Mouse (Mus musculus) retina, adult 2 months (tissue): ENCODE data around the gene Nfasc.

ENCODE experiments used
- DNase-seq: peaks from one replicate; pipeline ENCODE4 v3.0.0-alpha.2; 2012; ENCODE audit warnings: low read depth, low spot score

The Nfasc gene

DNA sequence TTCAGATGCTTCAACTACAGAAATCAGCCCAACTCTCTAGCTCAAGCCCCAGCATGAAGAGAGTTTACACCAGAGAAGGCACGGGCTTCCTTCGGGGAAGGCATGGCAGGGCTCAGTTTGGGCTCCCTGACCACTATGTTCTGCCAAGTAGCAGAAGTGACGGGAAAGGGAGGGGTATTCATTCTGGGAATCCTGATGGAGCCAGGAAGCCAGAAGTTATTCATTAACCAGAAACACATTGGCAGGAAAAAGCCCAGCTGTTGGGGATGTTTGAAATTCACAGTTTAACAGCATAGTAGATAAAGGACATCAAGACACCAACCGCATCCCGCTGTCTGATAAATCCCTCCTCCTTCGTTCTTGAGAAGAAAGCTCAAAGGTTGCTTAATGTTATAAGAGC lies 93.6 kb downstream of the Nfasc start:
- DNase-seq: no peak

DNA sequence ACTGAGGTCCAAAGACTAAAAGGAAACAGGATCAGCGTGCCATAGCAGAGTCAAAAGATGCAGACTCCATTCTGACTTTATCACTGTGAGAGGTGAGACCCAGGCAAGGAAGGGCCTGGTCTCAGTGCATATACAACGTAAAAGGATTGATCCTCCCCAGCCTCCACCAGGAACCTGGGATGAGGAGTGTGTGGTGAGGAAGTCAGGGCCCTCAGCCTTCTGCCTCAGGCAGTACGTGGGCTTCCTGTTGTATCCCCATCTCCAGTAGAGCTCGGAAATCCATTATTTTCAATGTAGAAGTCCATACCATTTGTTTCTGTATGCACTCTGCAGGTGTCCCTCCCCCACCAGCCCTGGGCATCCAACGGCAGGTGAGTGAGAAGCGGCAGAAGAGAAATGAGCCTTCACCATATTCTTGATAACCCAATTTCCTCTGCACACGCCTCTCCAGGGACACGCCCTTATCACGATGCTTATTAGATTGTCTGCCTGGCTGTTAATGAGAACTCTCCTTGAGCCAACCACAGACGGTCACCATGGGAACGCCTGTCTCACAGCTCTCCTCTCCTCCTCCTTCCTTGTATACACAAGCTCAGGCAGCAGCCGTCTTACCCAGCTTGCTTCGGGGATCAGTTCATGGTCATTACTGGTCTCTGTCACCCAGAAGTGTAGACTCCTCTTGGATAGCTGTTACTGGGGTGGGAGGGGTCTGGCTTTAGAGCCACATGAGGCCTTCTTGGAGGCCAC lies 100.4 kb downstream of the Nfasc start:
- no peak for DNase-seq

DNA sequence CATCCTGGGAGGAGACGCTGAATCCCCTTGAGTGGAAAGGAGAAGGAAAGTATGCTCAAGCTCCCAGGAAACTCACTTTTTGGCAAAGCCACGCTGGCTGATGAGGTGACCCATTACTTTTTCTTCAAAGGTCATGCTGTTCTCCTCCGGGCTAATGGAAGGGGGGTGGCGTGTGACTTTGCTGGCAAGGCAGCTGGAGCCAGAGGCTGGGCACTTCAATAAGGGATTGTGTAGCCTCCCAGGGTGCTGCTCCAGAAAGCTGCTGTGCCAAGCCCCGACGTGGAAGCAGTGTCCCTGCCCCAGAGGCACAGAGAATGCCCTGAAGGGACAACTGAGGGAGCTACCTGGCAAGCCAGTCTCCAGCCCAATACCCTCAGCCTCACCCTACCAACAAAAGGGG lies 101.3 kb downstream of the Nfasc start:
- no peak for DNase-seq

DNA sequence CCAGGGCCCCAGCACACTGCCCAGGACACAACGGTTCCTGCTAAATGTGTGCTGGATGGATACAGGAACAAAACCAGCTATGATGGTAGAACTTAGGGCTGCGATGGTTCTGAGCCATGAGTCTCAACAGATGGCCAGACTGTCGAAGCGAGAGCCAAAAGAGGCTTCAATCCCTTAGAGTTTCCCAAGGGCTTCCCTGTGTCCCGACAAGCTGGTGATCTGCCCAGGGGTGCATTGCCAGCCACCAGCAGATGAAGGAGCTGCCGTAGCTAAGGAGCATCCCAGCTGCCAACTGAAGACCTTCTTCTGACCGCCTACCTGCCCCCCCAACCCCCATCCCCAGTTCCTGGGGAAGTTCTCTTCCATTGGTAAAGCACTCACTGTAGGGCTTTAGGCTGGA lies 104.3 kb downstream of the Nfasc start:
- no peak for DNase-seq

DNA sequence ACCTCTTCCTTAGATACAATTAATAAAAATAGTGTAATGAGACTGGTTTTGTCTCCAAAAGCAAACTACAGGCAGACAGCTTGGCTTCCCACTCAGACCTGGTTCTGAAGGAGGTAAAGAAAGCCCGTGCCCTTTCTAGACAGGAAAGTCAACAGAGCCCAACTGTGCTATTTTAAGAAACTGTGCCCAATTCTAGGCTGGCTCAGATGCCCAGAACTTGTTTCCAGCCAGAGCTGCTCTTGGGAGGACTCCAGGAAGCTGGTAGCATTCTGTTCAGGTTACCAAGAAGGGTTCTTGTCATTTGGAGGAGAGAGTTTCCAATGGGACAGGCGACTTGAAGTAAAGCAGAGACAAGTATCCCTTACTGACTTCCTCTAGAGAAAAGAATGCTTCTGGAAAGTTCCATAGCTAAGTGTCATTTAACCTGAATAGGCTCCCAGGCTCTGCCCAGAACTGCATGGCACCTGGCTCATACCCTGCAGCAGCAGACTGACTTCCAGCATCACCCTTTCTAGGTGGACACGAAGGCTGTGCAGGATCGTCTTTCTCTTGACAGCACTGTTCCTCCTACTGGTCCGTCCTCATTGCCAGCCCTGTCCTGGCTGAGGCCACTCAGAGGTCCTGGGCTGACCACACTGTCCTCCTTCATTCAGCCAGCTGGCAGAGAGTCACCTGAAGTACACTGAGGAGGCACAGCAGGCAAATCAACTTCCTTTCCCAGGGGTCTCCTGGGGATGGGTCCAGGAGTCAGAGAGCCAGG lies 111.8 kb downstream of the Nfasc start:
- DNase-seq: no peak

DNA sequence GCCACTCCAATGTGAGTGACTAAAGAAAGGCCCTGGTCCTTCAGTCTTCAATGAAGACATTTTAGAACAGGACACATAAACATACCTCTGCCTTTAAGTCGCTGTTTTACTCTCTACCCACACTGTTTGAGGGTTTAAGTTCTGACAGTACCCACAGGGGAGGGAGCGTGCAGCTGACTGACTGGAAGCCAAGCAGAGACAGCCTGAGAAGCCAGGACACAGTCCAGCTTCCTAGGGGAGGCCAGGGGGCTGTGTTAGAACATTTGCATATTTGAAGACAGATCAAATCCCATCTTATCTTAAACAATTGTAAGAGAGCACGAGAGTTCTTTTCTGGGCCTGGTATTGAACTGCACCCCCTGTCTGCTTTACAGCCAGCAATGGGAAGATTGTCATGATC lies 113.0 kb downstream of the Nfasc start:
- no peak for DNase-seq

DNA sequence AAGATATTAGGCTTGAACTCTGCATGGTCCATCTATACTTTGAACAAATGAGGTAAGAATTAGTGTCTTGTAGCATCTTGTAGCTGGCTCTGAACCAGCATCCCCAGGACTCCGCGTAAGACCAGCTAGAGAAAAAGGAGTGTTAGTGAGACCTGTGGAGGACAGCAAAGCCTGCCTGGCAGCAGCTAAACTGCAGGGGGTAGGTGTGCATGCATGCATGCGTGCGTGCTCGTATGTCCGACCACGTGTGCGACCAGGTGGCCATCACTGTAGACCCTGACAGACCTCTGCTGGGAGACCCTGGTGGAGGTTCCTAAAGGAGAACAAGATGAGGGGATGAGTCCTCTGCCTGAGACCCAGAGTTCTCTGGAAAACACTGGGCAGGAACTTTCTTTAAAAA lies 113.4 kb downstream of the Nfasc start:
- no peak for DNase-seq

DNA sequence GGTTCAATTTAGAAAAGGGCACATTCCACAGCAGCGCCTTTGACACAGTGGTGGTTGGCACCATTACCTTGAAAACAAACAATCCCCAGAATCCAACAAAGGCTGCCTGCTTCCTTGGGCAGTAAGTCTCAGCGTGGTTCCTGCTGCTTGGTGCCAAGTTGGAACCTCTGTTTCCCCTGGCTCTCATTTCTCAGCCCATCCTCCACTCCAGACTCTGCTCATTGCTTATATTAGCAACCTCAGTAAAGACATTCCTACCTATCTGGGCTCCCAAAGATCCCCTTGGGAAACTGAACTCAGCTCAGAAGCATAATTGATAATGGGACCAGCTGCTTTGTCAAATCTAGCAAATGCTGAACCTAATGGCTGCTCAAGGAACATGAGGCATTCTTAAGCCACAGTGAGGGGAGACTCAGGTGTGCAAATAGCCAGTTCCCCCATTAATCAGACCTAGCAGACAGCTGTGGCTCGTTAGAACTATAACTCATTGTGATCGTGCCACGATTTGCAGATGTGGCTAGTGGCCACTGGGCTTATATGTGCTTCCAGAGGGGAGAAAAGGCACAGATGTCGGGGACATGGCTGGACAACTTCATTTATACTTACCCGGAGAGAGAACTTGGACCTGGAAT lies 115.4 kb downstream of the Nfasc start:
- DNase-seq: no peak

DNA sequence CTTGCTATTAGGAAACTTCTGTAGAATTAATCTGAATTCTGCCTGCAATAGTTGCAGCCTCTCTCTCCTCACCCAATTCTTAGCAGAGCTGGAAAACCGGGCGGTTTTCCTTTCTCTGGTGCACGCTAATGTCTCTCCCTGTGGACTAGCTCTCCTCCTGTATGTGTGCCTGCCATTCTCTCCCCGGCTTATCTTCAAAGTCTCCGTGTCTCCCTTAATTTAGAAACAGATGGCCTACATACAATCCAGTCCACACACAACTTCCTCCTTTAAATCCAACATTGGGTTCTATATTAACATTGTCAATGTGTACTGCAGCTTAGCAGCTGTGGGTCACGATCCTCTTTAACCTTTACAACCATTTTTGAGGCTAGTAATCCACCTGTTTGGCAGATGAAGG lies 116.6 kb downstream of the Nfasc start:
- DNase-seq: no peak

DNA sequence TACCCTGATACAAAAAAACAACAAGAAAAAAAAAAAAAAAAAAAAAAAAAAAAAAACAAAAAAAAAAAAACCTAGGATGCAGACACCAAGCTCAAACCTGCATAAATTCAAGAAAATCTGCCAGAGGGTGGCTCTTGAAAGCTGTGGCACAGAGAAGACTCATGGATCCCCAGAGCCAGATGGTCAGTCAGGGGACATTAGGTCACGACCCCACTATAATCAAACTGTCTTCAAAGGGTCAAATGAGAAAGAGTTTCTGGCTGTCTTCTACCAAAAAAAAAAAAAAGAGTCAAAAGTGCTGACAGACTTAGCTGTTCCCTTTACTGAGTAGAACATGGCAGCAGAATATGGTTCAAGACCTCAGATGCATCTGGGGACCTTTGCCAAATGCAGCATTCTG lies 117.1 kb downstream of the Nfasc start:
- no peak for DNase-seq

DNA sequence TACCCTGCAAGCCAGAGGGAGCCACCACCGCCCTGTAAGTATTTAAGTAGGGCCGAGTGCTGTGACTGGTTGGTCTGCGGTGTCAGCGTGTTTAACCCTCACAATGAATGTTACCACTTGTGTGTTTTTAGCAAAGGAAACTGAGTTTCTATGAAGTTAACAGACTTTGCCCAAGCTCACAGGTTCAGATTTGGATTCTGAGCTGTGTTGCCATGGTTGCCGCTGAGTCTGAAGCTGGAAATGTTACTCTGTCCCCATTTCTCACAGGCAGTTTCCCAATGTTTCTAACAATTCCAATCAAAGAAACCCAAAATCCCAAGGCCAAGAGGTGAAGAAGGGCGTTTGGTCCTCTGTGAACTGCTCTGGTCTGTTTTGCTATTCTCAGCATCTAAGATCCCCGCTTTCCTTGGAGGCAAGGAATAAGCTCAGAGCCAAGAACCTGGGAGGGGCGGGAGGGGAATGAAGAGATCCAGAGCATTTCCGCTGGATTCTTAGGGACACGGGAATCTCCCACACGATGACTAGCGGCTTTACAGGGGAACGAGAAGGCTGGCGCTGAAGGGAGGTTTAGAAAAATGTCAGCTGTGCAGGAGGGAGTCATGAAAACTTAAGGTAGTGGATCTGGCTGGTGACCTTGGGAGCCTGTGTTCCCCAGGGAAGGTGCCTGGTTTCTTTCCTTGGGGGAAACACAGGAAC lies 117.8 kb downstream of the Nfasc start:
- no peak for DNase-seq

DNA sequence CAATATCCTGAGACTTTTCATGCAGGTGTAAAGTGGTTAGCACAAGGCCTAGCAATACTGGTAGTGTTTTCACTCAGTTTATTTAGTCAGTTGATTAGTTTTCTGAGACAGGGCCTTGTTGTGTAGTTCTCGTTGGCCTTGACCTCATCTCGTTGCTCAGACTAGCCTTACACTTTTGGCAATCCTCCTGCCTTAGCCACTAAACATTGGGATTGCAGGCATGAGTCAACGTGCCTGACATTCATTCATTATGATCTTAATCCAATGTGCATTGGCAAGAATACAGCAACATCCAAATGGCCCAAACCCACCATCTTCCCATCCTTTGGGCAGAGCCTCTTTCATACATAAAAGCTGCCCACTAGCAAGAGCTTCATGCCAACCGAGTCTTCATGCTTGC lies 129.5 kb downstream of the Nfasc start:
- DNase-seq: no peak

DNA sequence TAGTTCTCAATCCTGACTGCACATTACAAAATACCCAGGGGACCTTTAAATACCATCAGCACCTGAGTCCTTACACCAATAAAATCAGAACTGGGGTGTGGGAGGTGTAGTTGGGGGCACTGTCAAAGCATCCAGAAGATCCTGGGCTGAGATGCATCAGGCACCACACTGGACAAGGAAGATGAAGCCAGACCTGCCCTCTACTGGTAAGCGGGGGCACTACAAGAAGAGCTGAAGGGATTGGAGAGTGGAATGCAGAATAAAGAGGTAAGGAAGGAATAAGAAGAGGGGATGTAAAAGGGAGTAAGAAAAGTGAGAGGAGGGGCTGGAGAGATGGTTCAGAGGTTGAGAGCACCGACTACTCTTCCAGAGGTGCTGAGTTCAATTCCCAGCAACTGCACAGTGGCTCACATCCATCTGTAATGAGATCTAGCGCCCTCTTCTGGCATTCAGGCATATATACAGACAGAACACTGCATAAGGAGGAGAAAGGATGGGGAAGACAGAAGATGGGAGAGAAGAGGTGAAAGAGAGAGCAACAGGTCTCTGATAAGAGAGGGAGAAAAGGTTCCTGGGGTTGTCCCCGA lies 132.5 kb downstream of the Nfasc start:
- DNase-seq: peak; percentile 41

DNA sequence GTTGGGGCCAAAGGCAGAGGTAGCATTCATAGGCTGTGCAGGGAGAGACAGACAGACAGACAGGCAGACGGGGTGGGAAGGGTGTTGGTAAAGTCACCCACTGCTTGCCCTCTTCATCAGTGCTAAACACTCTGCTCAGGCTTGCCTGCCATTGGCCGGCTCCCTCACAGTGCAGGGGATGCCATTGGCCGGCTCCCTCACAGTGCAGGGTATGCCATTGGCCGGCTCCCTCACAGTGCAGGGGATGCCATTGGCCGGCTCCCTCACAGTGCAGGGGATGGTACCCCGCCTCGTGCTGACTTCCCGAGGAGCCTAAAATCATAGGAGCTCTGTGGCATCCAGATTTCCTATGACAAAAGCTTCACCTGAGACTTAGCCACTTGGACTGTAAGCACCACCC lies 139.4 kb downstream of the Nfasc start:
- DNase-seq: no peak

DNA sequence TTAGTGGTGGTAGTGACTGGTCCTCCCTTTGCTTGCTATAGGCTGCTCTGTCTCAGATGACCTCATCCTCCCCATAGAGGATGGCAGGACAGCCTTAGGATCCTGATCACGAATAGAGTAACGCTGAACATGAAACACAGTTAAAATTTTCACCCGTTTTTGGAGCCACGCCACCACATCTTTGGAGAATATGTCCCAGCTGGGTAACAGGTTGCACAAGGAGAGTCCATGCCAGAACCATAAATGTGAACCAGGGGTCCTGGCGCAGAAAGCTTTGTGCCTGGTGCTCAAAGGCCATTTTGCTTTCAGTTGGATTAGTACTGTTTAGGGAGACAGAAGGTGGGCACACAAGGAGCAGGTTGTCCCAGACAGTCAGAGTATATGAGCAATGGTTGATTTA lies 143.6 kb downstream of the Nfasc start:
- DNase-seq: no peak

DNA sequence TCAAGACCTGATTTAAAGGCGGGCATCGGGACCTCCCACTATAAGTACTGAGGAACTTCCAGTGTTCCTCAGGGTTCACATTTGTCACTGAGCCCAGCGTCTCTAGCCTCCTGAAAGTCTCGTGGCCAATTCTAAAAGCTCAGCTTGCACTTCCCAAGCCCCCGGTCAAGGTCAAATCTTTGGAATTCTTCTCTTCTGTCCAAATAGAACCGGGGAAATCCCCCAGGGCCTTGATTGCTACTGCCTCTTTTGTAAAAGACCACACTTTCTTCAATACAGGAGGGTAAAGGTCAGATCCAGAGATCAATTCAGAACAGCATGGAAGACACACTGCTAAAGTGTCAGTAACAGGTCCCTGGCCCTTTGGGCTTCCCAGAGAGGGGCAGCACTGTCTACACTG lies 145.9 kb downstream of the Nfasc start:
- DNase-seq: no peak

DNA sequence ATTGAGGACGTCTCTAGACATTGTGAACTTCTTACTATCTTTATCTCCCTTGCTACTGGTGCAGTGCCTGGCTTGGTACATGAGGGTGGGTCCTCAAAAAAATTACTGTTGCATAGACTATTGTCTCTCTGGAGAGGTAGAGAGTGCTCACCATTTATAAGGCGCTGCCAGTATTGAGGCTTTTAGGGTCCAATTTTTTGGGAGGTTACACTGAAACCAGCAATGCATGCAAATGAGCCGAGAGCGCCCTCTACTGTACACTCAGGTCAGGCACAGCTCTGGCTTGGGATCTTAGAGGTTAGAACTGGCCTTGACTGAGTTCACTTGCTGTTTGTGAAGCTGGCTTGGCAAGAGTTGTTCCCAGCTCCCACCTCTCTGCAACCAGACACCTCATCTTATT lies 147.0 kb downstream of the Nfasc start:
- peak; percentile 29 for DNase-seq

DNA sequence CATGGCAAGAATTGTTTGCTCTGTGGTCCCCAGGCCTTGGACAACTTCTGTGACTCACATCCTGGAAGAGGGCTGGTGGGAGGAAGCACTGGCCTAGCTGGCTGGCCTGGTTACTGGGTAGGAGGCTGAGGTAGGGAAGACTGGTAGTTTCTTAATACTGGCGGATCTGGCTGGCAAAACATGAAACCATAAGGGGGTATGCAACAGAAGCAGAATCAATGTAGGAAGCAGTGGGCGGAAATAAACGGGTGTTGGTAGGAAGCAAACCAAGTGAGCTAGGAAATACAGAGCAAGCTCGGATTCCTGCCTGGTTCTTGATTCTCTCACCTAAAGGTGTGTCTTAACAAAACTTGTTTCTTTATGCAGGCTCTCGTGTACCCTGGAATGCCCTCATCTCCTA lies 149.5 kb downstream of the Nfasc start:
- DNase-seq: no peak

DNA sequence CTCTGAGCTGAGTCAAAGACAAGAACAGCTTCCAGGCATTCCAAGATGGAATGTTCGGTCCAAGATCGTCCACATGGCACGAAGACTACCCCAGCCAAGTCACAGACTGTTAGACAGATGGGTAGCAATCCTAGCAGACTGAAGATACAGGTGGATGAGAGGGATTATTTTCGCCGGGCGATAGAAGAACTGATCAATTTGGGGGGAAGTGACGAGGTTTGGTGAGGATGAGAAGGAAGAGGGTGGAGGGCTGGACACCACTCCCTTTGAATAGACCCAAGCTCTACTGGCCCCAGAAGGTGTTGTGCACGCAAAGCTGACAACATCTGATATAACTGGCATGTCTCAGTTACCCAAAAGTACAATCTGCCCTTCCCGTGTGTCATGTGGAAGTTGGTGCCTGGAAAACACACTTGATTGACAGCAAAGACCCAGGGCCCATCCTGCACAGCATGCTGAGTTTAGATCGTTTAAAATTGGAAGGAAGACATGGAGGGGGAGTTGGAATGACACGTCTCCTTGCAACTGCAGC lies 150.1 kb downstream of the Nfasc start:
- no peak for DNase-seq

DNA sequence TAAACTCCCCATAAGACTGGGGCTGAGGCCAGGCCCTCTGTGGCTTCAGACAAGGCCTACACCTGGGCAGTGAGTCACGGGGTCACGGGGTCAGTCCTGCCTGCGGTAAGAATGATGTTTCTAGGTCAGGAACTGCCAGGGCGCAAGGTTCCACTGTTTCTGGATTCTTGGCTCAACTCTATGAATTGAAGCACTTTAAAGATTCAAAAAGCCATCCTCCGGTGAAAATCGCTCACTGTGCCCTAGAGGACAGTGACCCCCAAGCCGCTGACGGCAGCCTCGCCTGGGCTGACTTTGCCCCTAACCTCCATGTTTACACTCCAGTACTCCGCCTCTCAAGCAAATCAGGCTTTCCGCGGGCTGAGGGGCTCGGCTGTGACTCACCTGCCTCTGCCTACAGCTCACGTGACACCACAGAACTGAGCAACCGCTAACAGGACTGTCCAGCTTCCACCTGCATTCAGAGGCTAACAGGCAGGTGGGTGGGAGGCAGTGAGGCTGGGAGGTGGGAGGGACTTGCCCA lies 154.9 kb downstream of the Nfasc start:
- no peak for DNase-seq

DNA sequence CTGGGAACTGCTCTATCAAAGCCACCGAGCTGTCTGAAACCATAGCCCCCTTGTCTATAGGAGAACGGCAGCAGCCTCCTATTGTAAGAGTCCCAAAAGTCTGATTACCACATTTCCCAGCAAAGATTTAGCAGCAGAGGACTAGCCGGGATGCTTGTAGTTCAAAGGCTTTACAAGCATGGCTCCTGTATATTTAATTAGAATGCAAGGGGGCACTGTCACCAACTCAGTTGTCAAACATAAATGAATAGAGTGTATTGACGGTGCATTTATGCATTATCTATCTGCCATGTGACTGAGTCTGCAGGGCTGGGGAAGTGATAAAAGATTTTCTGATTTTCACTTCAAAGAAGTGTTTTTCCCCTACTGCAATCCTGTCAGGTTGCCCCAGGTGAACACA lies 156.2 kb downstream of the Nfasc start:
- DNase-seq: no peak
